Mouse (Mus musculus) ovary, adult 18-20 months (tissue): ENCODE results near the gene Oxld1.
A peak's percentile ranks its signal among the peaks of the same experiment; 100 is the strongest.
"Not testable (repeated sequence)": the region's sequence is repeated elsewhere in the genome, so short reads cannot be mapped to it uniquely, and the experiment has no call there.

Experiments
- DNase-seq: peaks from one replicate; pipeline ENCODE4 v3.0.0; 2022; ENCODE audit warnings: low spot score, mixed read lengths

Oxld1 gene

DNA sequence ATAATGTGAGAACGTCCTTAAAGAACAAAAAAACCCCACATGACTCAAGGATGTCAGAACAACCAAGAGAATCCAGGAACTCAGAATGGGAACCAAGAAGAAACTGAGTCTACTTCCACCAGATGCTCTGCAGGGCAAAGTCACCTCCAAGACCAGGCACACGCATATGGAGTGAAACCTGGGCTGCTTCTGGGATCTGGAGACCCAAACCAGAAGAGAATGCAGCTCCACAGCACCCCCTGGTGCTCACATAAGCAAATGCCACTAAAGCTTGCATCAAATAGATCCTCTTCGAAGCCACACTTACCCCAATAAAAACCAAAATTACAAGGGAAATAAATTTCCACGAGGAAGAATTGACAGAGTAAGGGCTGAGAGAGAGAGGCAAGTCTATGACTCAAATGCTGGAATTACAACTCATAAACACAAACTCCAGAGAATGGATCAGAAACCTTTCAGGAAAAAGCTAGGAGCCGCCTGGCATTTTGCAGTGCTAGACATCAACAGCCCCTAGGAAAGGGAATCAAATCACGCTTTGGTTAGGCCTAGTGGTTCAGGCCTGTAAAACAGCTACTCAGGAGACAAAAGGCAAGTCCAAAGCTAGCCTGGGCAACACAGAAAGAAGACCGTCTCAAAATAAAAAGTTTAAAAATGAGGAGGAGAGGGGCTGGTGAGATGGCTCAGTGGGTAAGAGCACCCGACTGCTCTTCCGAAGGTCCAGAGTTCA lies 34.1 kb downstream of the Oxld1 start:
- DNase-seq = peak; percentile 47

DNA sequence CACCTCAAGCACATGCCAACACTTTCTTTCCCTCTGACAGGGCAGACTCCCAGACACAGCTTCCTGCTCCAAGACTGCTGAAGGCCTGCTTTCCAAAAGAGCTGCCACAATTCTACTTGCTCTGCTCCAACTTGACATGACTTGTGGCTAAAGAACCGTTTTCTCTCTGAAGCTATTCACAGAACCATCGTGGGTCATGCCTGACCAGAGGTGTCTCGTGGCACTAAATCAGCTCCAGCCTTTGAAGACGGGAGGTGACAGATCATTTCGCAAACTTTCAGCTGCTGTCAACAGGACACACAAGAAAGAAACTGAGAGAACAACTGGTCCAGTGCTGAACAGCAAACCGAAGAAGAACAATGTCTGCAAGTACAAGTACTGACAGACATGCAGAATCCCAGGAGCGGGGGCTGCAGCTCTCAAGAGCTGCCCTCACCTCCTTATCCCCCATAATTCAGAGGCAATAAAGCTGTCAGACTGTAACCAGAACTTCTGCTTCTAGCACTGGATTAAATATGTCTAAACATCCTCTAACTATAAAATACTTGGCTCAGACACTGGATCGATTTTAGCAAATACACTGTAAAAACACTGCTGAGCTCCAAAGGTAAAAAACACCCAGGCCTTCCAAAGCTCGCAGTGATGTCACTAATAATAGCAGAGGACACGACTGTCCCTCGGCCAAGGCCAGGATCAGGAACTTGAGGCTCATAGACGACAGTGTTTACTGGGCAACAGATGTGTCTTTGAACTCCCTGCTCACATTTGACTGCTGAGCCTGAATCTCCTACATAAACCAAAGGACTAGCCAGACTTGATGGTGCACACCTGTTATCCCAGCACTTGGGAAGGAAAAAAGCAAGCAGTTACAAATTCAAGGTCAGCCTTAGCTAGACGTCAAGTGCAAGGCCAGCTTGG lies 35.0 kb downstream of the Oxld1 start:
- no peak for DNase-seq

DNA sequence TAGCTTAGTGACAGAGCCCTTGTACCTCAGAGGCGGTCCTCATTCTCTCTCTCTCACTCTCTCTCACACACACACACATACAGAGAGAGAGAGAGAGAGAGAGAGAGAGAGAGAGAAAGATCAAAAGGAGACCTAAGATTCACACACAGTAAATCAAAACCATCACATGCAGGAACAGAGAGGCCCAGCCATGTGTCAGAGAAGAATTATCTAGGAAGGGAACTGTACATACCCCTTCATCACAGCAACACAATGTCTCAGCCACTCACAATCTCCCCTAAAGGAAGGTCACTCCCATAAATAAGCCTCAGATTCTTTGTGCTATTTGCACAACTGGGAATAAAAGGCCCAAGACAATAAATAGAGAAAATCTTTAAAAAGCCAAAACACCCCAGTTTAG lies 39.3 kb downstream of the Oxld1 start:
- no peak for DNase-seq

DNA sequence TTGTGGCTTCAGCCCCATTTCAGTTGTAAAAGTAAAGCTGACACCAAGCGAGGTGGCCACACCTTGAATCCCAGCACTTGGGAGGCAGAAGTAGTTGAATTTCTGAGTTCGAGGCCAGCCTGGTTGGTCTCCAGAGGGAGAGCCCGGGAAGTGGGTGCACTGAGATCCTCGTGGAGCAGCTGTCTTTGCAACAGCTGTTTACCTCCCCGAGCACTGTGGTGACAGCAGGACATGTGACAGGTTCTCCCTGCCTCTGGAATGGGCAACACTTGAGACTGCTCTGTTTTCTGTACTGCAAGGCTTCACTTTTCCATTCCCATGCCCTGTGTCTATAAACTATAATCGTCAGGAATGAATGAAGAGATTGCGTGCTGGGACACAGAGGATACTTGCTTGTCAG lies 40.0 kb downstream of the Oxld1 start:
- DNase-seq = no peak

DNA sequence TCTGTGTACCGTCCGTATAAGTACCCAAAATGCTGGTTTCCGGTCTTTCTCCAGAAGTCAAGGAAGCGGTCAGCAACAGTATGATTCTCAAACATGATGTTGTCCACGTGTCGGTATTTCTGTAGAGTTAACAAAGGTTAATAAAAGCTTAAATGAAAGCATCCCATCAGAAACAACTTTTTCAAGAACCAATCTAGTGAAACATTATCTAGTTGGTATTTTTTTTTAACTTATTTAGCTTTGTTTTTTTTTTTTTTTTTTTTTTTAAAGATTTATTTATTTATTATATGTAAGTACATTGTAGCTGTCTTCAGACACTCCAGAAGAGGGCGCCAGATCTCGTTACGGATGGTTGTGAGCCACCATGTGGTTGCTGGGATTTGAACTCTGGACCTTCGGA lies 44.2 kb downstream of the Oxld1 start:
- DNase-seq = not testable (repeated sequence)
